Comparison of ENCODE assay signal across 19 mouse cellular contexts in genomic region chr5:129169567-129169966, GRCm38 (mm10).
A peak's percentile ranks its signal among the peaks of the same experiment; 100 is the strongest.
DNase-seq lines count a peak whose midpoint lies in the region; ATAC-seq lines count a peak whose summit lies in the region.
"Had no signal": no experiment of that assay in that cellular context is flagged by ENCODE, and none has a peak within 500 bp of the region (broad histone marks: within the 10 kb centered on the region; RNA-seq: fewer than 3 reads in every experiment).

No protein-coding gene starts in this region.

- 33% methylated on average over 4 of the region's 4 CpGs for WGBS in forebrain, embryonic 10.5 days
- WGBS in forebrain, embryonic 15.5 days, result 9% methylated on average over 4 of the region's 4 CpGs
- 12% methylated on average over 4 of the region's 4 CpGs for WGBS in hindbrain, embryonic 15.5 days
- WGBS in hindbrain, embryonic 13.5 days, result 7% methylated on average over 4 of the region's 4 CpGs
- 10% methylated on average over 4 of the region's 4 CpGs for WGBS in neural tube, embryonic 15.5 days

- H3K27me3 ChIP-seq in forebrain, embryonic 10.5 days (ENCODE audit: poor library complexity, severe bottlenecking), result no peaks in the 10 kb centered on the region
- no peaks in the 10 kb centered on the region for H3K27me3 ChIP-seq in forebrain, embryonic 15.5 days
- no peaks in the 10 kb centered on the region for H3K27me3 ChIP-seq in hindbrain, embryonic 15.5 days
- H3K27me3 ChIP-seq in hindbrain, embryonic 13.5 days, result no peaks in the 10 kb centered on the region
- H3K27me3 ChIP-seq in neural tube, embryonic 15.5 days (replicated peaks), result no peaks in the 10 kb centered on the region
- H3K27me3 ChIP-seq: embryonic facial prominence, embryonic 15.5 days; lung, embryonic 15.5 days; neural tube, embryonic 13.5 days had no signal

- no peak overlapping the region for H3K4me3 ChIP-seq in forebrain, embryonic 10.5 days
- no peak overlapping the region for H3K4me3 ChIP-seq in forebrain, embryonic 15.5 days
- no peak overlapping the region for H3K4me3 ChIP-seq in hindbrain, embryonic 15.5 days
- no peak overlapping the region for H3K4me3 ChIP-seq in hindbrain, embryonic 13.5 days
- H3K4me3 ChIP-seq in neural tube, embryonic 15.5 days (replicated peaks), result no peak overlapping the region
- H3K4me3 ChIP-seq: embryonic facial prominence, embryonic 15.5 days; lung, embryonic 15.5 days; neural tube, embryonic 13.5 days had no signal

- H3K9me3 ChIP-seq in forebrain, embryonic 10.5 days, result no peaks in the 10 kb centered on the region
- H3K9me3 ChIP-seq in forebrain, embryonic 15.5 days, result no peaks in the 10 kb centered on the region
- no peaks in the 10 kb centered on the region for H3K9me3 ChIP-seq in hindbrain, embryonic 15.5 days
- H3K9me3 ChIP-seq in hindbrain, embryonic 13.5 days, result no peaks in the 10 kb centered on the region
- H3K9me3 ChIP-seq in neural tube, embryonic 15.5 days (replicated peaks), result no peaks in the 10 kb centered on the region
- H3K9me3 ChIP-seq: embryonic facial prominence, embryonic 15.5 days; lung, embryonic 15.5 days; neural tube, embryonic 13.5 days had no signal

- H3K27ac ChIP-seq in forebrain, embryonic 10.5 days, result peak overlapping the region; percentile 60; the same call in 1 of the 2 replicates
- no peak overlapping the region for H3K27ac ChIP-seq in forebrain, embryonic 15.5 days (replicated peaks)
- H3K27ac ChIP-seq in hindbrain, embryonic 15.5 days (replicated peaks), result no peak overlapping the region
- H3K27ac ChIP-seq in hindbrain, embryonic 13.5 days, result no peak overlapping the region
- H3K27ac ChIP-seq in neural tube, embryonic 15.5 days (replicated peaks), result no peak overlapping the region
- H3K27ac ChIP-seq: embryonic facial prominence, embryonic 15.5 days; lung, embryonic 15.5 days; neural tube, embryonic 13.5 days had no signal

- peaks cover 14% of the 10 kb centered on the region for H3K4me1 ChIP-seq in forebrain, embryonic 10.5 days
- no peaks in the 10 kb centered on the region for H3K4me1 ChIP-seq in forebrain, embryonic 15.5 days
- H3K4me1 ChIP-seq in hindbrain, embryonic 15.5 days (replicated peaks), result 0 out of 2 replicates have a peak, but pooled peaks cover 8% of the 10 kb centered on the region
- peaks cover 14% of the 10 kb centered on the region for H3K4me1 ChIP-seq in hindbrain, embryonic 13.5 days (replicated peaks)
- peaks cover 6% of the 10 kb centered on the region; the same call in 1 of the 2 replicates for H3K4me1 ChIP-seq in neural tube, embryonic 15.5 days

- H3K9ac ChIP-seq in forebrain, embryonic 15.5 days (replicated peaks), result no peak overlapping the region
- no peak overlapping the region for H3K9ac ChIP-seq in hindbrain, embryonic 15.5 days
- no peak overlapping the region for H3K9ac ChIP-seq in hindbrain, embryonic 13.5 days
- no peak overlapping the region for H3K9ac ChIP-seq in neural tube, embryonic 15.5 days (replicated peaks)
- H3K9ac ChIP-seq: embryonic facial prominence, embryonic 15.5 days; lung, embryonic 15.5 days; neural tube, embryonic 13.5 days had no signal

- DNase-seq in forebrain, embryonic 10.5 days (ENCODE audit: extremely low spot score, low spot score), result no peak
- peak; percentile 53 for DNase-seq in neural tube, embryonic 10.5 days (ENCODE audit: extremely low spot score, low spot score)
- no peak for DNase-seq in B cell, adult 2 months
- DNase-seq in adrenal gland, postnatal 25 days, result no peak
- DNase-seq: cerebellum, postnatal 14 days; gastrocnemius, postnatal 14 days; kidney, adult 9 months; right cerebral cortex, postnatal 4 days; thymus, postnatal 4 days had no signal

- H3K36me3 ChIP-seq in forebrain, embryonic 10.5 days (replicated peaks), result no peaks in the 10 kb centered on the region
- H3K36me3 ChIP-seq in forebrain, embryonic 15.5 days, result no peaks in the 10 kb centered on the region
- H3K36me3 ChIP-seq in hindbrain, embryonic 15.5 days, result no peaks in the 10 kb centered on the region
- H3K36me3 ChIP-seq in hindbrain, embryonic 13.5 days, result no peaks in the 10 kb centered on the region
- H3K36me3 ChIP-seq in neural tube, embryonic 15.5 days, result no peaks in the 10 kb centered on the region
- H3K36me3 ChIP-seq: embryonic facial prominence, embryonic 15.5 days; lung, embryonic 15.5 days; neural tube, embryonic 13.5 days had no signal

- no peak overlapping the region for H3K4me2 ChIP-seq in forebrain, embryonic 15.5 days (replicated peaks)
- H3K4me2 ChIP-seq in hindbrain, embryonic 15.5 days, result no peak overlapping the region
- H3K4me2 ChIP-seq in hindbrain, embryonic 13.5 days, result no peak overlapping the region
- H3K4me2 ChIP-seq in neural tube, embryonic 15.5 days, result no peak overlapping the region
- H3K4me2 ChIP-seq: embryonic facial prominence, embryonic 15.5 days; liver, embryonic 11.5 days; lung, embryonic 15.5 days; neural tube, embryonic 13.5 days had no signal

- no peak for ATAC-seq in forebrain, embryonic 15.5 days (replicated peaks)
- 0 out of 2 replicates have a peak, but pooled peaks have one; percentile 23 for ATAC-seq in hindbrain, embryonic 15.5 days (ENCODE audit: low FRiP score, low read depth)
- ATAC-seq in hindbrain, embryonic 13.5 days (ENCODE audit: low FRiP score), result no peak
- no peak for ATAC-seq in neural tube, embryonic 15.5 days (ENCODE audit: low FRiP score)
- ATAC-seq: forebrain, embryonic 14.5 days; Patski had no signal
